Mouse (Mus musculus): ENCODE results near the gene Naxe.

The Naxe gene

DNA sequence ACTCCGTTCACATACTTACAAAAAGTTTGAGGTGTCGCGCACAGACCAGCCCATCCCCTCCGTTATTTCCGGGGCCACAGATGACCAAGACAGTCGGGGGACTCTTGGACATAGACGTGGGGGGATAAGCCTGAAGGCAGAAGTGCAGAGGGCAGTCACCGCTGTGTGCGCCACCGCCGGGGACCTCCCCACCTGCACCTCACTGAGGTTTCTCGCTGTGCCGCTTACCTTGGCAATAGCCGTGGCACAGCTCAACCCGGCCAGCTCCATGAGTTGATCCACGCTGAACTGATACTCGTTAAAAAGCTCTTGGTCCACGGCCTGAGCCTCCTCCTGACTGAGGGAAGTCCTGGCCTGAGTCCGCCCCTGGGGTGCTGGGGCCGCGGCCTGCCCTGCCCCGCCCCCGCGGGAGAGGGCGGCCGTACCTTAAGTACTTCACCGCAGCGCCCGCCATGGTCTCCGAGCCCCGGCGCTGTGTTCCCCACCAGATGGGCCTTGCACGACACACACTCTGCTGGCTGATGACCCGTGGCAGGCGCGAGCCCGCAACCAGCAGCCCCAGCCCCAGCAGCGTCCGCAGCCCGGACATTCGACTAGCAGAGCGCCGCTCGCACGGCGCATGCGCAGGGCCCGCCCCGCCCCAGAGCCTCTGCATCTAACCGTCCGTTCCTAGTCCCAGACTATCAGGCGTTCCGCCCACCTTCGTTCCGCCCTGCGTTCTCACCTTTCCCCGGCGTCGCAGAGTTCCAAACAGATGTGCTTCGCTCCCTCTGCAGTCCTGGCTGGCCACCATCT is at the start of gene Naxe:
Naxe (minus strand) TSS at position 594 of the 795 bp plus-strand sequence.
- DNase-seq: peak; percentile 84

- no peak for DNase-seq
These were observed 47.8 kb upstream of the Naxe start for GRCm38 (mm10) chr3:88106126-88106525.

DNA sequence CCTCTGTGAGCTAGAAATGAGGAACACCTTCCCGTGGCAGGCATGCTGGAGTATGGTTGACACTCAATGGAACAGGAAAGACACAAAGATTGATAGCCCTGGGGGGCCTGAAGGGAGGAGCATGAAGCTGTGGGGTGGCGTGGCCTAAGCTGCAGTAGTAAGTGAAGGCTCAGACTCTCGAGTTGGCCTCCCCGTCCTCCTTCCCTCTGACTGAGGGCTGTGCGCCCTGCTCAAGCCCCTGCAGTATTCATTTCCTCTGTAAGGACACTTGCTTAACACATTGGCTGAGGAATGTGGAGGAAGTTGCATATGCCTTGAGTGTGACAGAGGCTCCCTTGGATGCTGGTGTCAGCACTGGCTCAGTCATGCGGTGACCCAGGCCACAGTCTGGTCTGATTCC is 44.3 kb upstream of the Naxe start:
- no peak for DNase-seq

- no peak for DNase-seq
These were observed 43.9 kb upstream of the Naxe start for GRCm38 (mm10) chr3:88102196-88102595.

GRCm38 (mm10) chr3:88101736-88102135 is 43.4 kb upstream of the Naxe start:
- DNase-seq: no peak

DNA sequence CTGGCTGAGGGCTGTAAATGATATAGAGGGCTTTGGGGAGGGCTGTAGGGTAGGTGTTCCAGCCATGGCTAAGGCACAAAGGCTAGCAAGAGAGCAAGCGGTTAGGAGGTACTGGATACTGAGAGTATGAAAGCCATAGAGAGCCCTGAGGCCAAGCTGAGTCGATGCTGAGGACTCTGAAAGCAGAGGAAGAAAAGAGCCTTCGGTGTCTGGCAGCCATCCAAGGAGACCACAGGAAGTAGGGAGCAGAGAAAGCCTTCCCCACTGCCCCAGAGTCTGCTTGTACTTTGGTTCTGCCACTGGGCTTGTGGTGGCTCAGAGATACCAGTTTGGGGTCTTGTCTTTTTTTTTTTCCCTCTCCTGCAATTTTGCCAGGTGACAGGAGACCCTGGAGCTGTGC is 42.0 kb upstream of the Naxe start:
- DNase-seq: no peak

DNA sequence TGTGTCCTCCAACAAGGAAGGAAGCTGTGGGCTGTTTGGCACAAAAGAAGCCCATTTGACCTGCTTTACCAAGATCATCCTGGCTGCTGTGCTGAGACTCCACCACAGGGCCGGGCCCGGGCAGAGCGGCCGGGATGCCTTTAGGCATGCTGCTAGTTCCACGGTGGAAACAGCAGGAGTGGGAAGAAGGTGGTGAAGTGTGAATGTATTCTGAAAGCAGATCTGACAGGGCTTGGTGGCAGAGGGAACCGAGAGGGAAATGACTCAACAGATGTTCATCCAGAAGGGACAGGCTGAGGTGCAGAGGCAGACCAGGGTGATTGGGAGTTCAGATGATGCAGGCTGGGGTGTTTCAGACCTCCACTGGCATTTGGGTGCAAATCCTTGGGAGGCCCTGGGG is 39.4 kb upstream of the Naxe start:
- peak; percentile 11 for DNase-seq

GRCm38 (mm10) chr3:88094126-88094525 is 35.8 kb upstream of the Naxe start:
- DNase-seq: no peak

DNA sequence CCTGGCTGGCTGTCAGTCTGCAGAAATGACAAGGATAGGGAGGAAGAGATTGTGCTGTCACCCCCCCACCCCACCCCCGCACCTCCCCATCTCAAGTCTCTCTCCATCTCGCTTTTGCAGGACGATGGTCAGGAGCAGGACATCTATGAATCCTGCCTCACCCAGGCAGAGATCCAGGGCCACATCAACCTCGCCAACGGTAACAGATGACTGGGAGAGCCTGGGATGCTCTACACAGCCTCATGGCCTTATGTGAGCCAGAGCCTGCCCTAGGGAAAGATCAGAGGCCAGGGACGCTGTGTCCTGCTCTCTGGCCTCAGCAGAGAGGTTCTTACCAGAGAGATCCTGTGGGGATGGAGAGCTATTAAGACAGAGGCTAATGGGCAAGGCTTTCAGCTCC is 32.3 kb upstream of the Naxe start:
- DNase-seq: no peak

- DNase-seq: no peak
These were observed 31.8 kb upstream of the Naxe start for GRCm38 (mm10) chr3:88090106-88090505.

DNA sequence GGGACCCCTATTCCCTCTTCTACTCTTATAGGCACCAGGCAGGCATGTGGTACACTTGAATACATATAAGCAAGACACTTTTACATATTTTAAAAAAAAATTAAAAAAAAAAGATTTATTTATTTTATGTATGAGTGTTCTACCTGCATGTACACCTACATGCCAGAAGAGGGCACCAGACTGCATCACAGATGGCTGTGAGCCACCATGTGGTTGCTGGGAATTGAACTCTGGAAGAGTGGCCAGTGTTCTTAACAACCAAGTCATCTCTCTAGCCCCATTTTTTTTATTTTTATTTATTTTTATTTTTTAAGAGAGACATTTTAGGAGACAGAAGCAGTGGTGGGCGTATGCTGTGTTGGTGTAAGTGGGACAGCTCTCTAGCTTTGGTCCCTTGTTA is 29.4 kb upstream of the Naxe start:
- no peak for DNase-seq

DNA sequence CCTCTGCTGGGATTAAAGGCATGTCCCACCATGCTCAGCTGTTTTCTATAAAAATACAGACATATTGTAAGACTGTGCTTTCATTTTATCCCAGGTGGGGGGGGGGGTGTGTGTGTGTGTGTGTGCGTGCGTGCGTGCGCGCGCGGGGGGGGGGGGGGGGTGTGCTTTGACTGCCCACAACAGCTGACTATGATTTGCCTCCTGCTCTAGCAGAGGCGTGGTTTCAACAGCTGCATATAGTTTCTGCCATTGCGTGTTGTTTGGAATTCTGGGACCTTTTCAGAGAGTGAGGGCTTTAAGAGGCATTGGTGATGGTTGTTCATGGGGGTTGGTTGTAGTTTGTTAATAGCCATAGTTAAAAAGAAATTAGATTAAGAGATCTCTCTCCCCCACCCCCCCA is 27.2 kb upstream of the Naxe start:
- no peak for DNase-seq

DNA sequence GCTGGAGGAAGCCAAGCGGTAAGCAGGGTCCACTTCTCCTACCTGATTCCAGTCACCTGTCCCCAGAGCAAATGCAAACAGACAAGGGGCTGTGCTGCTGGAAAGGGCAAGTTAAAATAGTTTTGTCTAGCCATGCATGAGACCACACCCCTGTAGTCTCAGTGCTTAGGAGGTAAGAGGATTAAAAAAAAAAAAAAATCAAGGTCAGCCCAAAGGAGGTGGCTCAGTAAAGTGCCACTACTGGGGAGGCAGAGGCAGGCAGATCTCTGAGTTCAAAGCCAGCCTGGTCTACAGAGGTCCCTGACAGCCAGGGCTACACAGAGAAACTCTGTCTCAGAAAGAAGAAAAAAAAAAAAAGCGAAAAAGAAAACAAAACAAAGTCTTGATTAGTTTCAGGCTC is 25.7 kb upstream of the Naxe start:
- no peak for DNase-seq

DNA sequence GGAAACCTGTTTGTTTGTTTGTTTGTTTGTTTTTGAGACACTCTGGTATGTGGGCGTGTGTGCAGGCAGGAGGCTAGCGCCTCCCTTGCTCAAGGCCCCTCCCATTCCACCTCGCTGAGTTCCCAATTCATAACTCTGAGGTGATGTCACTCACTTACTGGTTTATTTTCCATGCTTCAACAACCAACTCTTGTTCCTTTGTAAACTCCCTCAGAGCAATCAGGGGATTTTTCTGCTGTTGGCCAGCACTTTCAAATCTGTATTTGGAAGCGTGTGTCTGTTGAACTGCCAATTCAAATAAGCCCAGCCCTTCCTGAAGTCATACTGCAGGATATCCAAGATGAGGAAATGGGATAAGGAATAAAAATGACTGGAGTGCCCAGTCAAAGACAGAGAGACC is 24.4 kb upstream of the Naxe start:
- DNase-seq: no peak

DNA sequence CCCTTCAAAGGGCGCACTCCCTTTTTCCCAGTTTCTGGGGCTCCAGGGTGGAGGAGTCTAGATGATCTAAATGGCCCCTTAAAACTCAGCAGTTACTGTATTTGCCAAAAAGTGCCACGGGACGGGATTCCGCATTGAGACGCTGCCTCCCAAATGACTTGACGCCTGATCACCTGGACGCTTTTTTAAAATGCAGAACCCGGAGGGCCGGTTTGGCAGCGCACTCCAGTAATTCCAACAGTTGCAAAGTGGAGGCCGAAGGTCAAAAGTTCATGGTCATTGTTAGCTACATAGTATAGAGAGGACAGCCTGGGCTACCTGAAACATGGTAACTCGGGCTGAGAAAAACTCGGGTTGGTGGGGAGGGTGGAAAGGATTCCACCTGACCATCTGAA is 23.9 kb upstream of the Naxe start:
- DNase-seq: no peak

GRCm38 (mm10) chr3:88081345-88082223 is 23.3 kb upstream of the Naxe start, which contains the start of gene Iqgap3:
Iqgap3 (plus strand) TSS chr3:88081971.
- peak; percentile 80 for DNase-seq

- DNase-seq: no peak
These were observed 19.9 kb upstream of the Naxe start, which contains the start of gene Ttc24 for GRCm38 (mm10) chr3:88078204-88078603. Ttc24 (minus strand) TSS chr3:88078304.

DNA sequence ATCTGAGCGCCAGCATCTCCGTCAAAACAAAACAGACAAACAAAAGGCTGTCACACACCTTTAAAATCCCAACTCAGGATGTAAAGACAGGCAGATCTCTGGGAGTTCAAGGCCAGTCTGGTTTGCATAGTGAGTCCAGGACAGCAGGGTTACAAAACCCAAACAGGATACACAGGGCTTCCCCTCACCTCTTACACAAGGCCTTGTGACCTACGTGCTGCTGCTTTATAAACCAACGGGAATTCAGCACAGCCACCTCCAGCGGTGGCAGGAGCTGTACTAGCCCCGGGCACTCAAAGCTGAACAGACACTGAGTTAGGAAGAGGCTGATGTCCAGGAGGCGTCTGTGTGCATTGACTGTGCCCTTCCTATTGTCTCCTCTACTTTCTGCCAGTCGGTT is 19.1 kb upstream of the Naxe start:
- no peak for DNase-seq

- DNase-seq: no peak
These were observed 16.5 kb upstream of the Naxe start for GRCm38 (mm10) chr3:88074766-88075165.

DNA sequence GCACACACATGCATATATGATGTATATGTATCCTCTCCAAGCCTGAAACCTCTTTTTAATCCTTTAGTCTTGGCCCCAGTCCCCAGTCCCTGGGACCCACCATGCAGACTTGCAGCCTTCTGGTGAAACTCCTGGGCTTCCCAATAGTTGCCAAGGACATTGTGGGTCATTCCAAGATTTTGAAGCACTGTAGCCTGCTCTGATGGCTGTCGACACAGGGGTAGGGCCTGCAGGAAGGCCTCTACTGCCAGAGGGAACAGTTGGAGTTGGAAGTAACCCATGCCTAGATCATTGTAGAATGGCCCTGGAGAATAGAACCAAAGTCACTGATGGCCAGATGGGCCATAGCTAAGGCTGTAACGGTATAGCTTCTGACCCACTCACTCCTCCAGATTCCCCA is 16.1 kb upstream of the Naxe start:
- DNase-seq: no peak

DNA sequence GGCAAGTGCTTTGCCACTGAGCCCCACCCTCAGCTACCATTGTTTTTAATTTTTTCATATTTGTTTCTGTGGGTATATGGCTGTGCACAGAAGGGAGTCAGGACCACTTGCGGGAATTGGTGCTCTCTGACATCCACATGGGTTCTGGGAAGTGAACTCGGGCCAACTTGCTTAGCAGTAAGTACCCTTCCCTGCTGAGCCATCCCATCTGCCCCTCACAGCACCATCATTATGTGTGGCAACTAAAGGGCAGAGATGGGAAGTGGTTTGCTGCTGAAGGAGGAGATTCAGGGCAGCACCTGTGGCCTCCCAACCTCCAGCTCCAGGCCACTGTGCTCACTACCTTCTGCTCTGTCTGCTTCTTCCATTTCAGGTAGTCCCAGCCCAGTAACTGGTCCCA is 15.3 kb upstream of the Naxe start:
- no peak for DNase-seq

- peak; percentile 79 for DNase-seq
These were observed 13.5 kb upstream of the Naxe start for GRCm38 (mm10) chr3:88071783-88072182.

DNA sequence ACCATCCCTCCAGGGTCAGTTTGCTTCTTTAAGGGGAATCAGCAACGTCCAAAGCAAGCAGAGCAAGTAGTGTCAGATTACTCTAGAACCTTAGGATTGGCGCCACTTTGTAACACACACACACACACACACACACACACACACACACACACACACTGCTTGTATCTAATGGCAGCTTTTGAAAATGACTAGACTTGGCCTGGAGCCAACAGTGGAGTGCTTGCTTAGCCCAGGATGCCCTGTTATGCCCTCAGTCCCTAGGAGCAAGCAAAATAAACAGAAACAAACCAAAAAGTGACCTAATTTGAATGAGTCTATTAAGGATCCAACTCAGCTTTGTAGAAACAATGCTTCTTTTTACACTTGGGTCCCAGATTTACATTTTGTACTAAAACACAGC is 10.1 kb upstream of the Naxe start:
- no peak for DNase-seq

DNA sequence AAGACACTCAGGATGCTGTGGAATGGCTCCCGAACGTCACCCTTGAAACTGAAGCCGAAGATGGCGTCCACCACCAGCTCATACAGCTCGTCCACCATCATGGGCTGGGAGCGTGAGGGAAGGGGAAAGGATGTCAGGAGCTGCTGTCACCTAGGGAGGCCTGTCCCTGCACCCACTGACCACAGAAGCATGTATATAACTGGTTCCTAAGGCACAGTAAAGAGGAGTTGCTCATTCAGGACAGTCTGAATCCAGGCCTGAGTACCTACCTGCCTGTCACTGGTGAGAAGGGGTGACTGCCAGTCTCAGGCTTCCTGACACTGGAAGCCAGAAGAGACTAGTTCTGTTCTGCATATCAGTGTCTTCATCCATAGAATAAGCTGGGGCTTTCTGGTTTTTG is 1.3 kb downstream of the Naxe start:
- no peak for DNase-seq

Data from right cerebral cortex, postnatal 25 days (tissue).